Mouse (Mus musculus) cerebellum, postnatal 10 days (tissue): Measurements from ENCODE around the gene Arhgap8.

Experiments used
- DNase-seq, 2 experiments: peaks; one replicate each; pipeline ENCODE4 v3.0.0; 2021; ENCODE audit warnings: mixed read lengths in 2 of 2

The Arhgap8 gene

DNA sequence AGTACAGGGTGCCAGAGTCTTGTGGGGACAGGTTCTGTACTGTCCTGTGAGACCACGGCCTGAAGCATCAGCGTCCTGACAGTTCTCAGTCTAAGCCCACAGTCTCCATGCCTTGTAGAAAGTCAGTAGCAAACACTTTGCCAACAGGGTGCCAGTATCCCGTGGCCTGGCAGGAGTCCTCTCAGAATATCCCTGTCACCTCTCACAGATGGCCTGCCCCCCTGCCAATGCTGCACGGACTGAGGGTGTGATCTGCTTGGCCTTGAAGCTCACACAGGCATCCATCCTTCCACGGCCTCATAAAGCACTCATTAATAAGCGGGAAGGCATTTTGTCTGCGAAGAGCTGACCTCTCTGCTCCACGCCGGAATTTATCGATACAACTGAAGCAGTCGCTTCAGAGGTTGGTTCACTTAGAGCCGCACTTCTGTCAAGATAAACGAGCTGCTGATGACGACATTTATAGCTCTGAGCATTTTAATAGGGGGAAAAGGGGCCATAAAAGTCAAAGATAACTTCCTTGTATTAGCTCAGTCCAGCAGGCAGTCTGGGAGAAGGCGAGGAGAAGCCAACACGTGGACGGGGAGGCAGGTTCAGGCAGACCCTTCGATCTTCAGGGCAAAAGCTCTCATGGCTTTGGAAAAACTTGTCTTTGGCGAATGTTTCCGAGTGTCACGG lies 89.6 kb downstream of the Arhgap8 start:
- peak in 1 of 2 experiments; percentile 49 for DNase-seq

DNA sequence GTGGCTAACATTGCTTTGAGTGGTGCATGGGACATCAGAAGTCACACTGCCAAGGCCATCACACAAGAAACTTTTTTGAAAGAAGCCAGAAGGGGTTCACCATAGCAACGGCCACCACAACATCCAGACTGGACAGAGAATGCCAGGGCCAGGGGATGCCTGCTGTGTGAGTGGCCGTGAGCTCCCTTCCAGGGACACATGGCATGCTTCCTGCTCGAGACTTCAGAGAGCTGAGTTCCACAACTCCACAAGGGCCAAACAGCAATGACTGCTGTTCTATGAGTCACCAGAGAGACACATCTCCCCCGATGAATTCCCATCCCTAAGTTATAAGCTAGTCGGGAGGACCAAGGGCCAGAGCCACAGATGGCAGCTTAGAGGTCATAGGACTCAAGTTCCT lies 91.3 kb downstream of the Arhgap8 start:
- DNase-seq, result no peak

- DNase-seq, result peak; percentile 56 to 63
Observed at GRCm38 (mm10) chr15:84812831-84813357, 93.0 kb downstream of the Arhgap8 start.

GRCm38 (mm10) chr15:84815171-84815570 lies 95.3 kb downstream of the Arhgap8 start:
- no peak for DNase-seq

- peak in 1 of 2 experiments; percentile 57 for DNase-seq
Observed at GRCm38 (mm10) chr15:84817589-84817988, 97.7 kb downstream of the Arhgap8 start.

DNA sequence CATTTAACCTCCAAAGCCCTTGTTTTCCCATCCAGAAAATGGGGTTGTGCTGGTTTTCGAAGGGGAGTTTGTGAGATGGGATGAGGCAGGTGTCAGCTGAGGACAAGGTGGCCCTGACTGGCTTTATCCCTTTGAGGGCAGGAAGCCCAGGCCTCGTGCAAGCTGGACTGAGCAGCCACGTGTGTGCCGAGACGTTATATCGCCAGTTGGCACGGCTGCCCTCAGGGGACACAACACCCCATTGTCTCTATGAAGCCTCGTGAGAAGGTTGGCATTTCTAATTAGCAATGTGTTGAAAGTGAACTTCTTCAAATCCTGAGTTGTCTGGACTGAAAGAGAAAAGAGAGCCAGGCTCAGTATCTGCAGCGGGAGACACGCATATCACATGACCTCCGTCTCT lies 98.4 kb downstream of the Arhgap8 start:
- DNase-seq, result peak; percentile 61 to 69

- no peak for DNase-seq
Observed at GRCm38 (mm10) chr15:84820811-84821210, 101.0 kb downstream of the Arhgap8 start.
